Mouse (Mus musculus) spleen, adult 18-20 months (tissue): ENCODE measurements around the gene Relch.

Experiments used
- DNase-seq, 2 experiments: peaks; one replicate each; pipeline ENCODE4 v3.0.0; 2022; ENCODE audit warnings: mixed read lengths in 2 of 2

Gene Relch

GRCm38 (mm10) chr1:105800570-105800969 is 136.9 kb downstream of the Relch start:
- DNase-seq = no peak

DNA sequence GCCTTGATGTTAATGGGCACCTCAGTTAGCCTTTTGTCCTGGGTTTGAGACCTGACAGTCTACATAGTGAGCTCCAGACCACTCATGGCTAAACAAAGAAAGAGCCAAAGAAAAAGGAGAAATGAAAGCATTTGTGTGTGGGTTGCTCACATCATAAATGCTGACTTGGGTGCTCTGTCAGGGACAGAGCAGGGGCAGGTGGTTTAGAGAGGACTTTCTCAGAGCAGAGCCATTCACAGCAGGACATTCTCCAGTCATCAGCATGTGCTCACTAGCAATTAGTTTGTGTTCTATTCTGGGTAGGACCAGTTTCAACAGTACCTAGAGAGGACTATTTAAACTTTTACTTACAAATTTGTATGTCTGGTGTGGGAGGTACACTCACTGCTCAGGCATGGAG is 137.6 kb downstream of the Relch start:
- no peak for DNase-seq

DNA sequence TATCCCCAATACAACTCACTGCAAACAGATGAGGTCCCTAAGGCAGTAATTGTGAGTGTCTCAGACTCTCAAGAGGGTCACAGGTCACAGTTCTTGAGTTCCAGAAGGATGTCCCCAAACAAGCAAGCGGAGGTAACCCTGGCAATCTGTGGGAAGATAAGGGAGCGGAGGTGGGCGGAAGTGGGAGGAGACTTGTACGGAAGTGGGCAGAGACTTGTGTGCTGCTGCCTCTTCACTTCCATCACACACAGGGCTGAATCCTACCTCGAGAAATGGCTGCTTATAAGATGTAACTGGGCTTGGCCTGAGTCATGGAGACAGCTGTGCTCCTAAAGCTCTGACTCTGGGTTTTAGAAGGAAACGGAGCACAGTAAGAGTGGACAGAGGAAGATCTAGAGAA is 139.3 kb downstream of the Relch start:
- DNase-seq = no peak

DNA sequence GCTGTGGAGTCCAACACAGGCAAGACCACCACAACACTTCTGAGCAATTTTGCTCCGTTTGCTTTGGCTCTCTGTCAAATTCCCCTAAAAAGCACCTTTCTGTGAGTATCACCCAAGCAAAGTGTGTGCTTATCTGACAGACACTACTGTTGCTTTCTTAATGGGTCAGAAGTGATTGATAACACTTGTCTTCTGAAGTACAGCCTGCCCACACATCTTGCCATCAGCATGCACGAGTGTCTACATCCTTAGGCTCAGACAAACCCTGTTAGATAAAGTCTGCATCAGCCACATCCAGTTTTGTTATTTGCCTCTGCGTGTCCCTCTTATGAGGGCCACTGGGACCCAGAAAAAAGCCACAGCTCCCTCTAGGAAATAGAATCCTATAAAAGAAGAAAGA is 140.6 kb downstream of the Relch start:
- DNase-seq = no peak
